Mouse (Mus musculus) kidney, adult 10 weeks (tissue): Measurements from ENCODE around the gene Celf1. TPM values are rescaled to one million over a fixed set of nuclear protein-coding genes. Genes with fewer than 3 reads are reported as not detected.

Experiments
- polyA plus RNA-seq: library from polyadenylated mRNA; stranded (reverse); fragments of 350-450 nt; fragmentation: Illumina TruSeq; extraction: RNeasy Lipid Tissue Mini Kit (QIAGEN cat#74804); gene quantifications from one replicate; pipeline ENCODE4 v1.2.3, GENCODE M21; 2014; ENCODE audit warnings: low read depth, low replicate concordance

The Celf1 gene
- polyA plus RNA-seq, result 76.2 TPM

DNA sequence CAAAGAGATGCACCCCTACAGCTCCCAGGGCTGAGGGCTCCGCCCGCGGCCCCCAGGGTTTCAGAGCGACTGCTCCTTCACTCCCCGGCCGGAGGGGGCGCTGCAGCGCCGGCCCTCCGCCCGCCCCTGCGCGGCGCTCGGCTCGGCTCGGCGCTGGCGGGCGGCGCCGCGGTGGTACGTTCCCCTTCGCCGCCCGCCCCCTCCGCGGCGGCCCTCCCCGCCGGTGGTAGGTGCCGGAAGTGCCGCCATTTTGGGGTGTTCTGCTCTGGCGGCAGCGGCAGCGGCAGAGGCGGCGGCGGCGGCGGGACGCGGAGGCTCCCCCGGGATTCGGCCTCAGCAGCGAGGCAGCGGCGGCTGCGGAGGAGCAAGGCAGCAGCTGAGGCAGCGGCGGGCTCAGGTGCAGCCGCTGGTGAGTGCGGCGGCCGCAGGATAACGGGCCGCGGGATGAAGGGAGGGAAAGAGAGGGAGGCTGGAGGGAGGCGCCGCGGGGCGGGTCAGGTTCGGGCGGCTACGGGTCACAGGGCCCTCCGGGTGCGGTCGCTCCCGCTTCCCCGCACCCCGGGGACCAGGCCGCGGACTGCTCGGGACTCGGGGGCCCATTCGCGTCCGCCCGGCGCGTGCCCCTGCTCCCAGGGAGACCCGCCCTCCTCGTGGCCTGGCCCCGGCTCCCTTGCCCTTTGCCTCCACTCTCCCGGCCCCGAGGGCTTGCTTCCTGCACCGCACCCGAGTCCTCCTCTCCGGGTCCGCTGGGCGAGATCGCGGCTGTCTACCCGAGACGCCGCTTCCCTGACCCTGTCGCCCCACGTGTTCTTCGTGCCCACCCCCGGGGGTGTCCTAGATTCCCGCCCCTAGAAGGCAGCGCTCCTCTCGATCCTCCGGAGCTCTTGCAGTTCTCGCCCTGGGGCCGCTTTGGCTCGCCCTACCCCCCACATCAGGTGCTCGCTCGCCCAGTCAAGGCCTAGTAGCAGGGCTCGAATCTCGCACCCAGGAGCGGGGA, at the start of gene Celf1:
Gene Celf1, plus strand, starts transcription at position 150 of the 997 bp plus-strand sequence.

DNA sequence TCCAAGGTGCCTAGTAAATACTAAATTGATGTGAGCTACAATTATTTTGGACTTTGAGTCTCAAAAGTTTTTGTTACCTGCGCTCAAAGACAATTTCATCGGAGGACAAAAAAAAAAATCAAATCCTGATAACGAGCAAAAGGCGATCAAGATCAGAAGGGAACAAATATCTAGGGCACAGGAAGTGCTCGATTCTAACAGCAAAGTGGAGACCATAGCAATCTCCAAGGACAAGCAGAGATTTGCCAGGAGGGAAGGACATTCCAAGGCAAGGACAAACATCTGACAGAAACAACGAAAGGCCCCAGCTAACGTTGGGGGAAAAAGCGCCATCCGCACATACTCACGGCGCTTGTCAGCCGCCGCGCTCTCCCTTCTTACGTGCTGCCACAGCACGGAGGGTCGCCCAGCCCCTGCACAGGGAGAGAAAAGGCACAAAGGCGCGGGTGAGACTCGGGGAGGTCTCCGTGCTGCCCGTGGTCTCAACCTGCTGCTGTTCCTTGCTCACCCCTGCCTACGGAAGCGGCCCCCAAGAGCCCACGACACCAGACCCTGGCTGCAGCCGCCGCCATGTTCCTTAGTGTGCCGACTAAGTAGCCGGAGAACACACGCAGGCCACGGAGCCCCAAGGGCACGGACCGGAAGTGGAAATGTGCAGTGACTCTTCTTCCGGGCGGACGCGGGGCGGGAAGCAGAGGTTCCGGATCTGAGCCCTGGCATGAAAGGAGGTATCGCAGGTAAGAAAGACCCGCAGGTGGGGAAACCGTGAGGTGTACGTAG, 35.9 kb upstream of the Celf1 start, which contains the start of the genes Kbtbd4 and Ndufs3:
Gene Kbtbd4, plus strand, starts transcription at position 665 of the 780 bp plus-strand sequence.
Gene Ndufs3, minus strand, starts transcription at position 752 of the 780 bp plus-strand sequence.

DNA sequence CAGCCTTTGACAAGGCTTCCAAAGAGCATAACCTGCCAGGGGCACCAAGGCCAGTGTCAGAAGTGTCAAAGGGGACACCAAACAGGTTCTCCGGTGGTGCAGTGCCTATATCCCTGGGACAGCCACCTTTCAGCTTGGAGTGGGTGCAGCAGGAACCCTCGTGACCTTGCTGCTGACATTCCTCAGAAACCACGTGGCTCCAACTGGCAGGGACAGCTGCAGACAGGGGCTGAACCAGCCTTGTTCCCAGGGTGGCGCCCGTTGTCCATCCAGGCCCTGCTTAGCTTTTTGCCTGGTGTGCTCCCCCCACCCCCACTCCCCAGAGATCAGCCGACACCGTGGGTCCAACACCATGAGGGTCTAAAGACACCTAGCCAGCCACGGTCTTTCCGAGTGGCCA, 95.2 kb downstream of the Celf1 start, which contains the start of gene Rapsn:
Gene Rapsn, plus strand, starts transcription at position 236 of the 400 bp plus-strand sequence.

DNA sequence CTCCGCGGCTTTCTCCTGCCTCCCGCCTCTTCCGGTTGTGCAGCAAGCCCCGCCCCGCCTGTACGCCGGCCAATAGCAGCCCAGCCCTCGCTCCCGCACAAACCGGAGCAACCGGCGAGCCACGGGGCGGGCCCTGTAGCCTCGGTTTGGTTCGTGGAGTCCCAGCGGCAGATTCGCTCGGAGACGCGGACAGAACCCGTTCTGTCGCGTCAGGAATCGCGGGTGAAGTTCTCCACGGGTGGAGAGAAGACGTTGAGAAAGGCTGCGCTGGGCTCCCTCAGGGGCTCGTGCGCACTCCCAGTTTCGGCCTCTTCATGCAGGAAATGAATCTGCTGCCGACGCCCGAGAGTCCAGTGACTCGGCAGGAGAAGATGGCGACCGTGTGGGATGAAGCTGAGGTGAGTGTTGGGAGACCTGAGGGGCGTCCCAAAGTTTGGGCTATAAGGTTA, 113.8 kb downstream of the Celf1 start, which contains the start of gene Psmc3:
Gene Psmc3, plus strand, starts transcription at position 76 of the 449 bp plus-strand sequence.

Other genes starting within 250 kb of the Celf1 start
- gene Fnbp4, start 195.0 kb upstream of the Celf1 start, polyA plus RNA-seq, result 45.9 TPM
- gene Agbl2, start 157.7 kb upstream of the Celf1 start, polyA plus RNA-seq, result 0.49 TPM
- 626 TPM for gene Mtch2, start 93.2 kb upstream of the Celf1 start, polyA plus RNA-seq
- not detected for gene C1qtnf4, start 54.5 kb upstream of the Celf1 start, polyA plus RNA-seq
- gene Kbtbd4, start 35.6 kb upstream of the Celf1 start, polyA plus RNA-seq, result 12.0 TPM
- 335 TPM for gene Ndufs3, start 35.6 kb upstream of the Celf1 start, polyA plus RNA-seq
- not detected for gene Rapsn, start 95.2 kb downstream of the Celf1 start, polyA plus RNA-seq
- gene Psmc3, start 113.6 kb downstream of the Celf1 start, polyA plus RNA-seq, result 173 TPM
- gene Slc39a13, start 130.0 kb downstream of the Celf1 start, polyA plus RNA-seq, result 4.7 TPM
- 1.9 TPM for gene Spi1, start 142.0 kb downstream of the Celf1 start, polyA plus RNA-seq
- not detected for gene Mybpc3, start 177.8 kb downstream of the Celf1 start, polyA plus RNA-seq
- 1.9 TPM for gene Madd, start 243.5 kb downstream of the Celf1 start, polyA plus RNA-seq